ENCODE assay signal across 9 mouse cellular contexts in the genomic region with DNA sequence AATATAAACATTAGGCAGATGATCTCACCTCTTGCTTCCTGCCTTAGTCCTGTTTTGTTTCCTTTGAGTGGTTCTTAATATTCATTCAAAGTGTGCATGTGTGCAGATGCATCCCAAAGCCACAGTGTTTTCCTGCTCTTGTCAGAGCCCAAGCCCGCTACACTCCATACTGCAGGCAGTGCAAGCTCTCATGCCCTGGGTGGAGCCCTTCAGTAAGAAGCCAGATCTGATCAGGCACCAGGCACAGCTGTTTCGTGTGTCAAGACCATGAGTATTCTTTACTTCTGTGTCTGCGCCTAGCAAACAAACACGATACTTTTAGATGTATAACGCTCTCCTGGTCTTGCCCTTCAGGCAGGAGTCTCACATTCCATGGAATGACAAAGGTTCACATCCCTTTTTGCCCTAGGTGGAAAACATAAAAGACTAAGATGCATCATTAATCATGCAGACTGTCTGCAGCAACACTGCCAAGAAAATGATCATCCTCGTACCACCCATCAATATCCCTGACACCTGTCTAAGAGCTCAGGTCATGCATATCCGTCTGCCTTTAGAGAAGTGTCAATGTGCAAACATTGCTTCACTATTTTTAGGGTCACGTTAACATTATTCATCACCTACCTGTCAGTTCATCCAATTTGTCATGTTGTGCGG.
DNase-seq lines count a peak whose midpoint lies in the region; ATAC-seq and TF ChIP-seq lines count a peak whose summit lies in the region.
"Had no signal": no experiment of that assay in that cellular context is flagged by ENCODE, and none has a peak within 500 bp of the region (broad histone marks: within the 10 kb centered on the region; RNA-seq: fewer than 3 reads in every experiment).

No protein-coding gene starts in this region.

- 76% methylated on average over 9 of the region's 9 CpGs for WGBS in forebrain, postnatal 0 days
- WGBS in forebrain, embryonic 13.5 days = 77% methylated on average over 9 of the region's 9 CpGs
- 32% methylated on average over 9 of the region's 9 CpGs for WGBS in heart, embryonic 16.5 days

- ATAC-seq in forebrain, postnatal 0 days = peak; percentile 73
- ATAC-seq in forebrain, embryonic 13.5 days = no peak; the same call in 1 of the 2 replicates
- peak; percentile 77 for ATAC-seq in heart, embryonic 16.5 days (replicated peaks; ENCODE audit: extremely low read depth, insufficient read depth, low FRiP score)

- no peak overlapping the region for H3K9ac ChIP-seq in forebrain, postnatal 0 days
- H3K9ac ChIP-seq in forebrain, embryonic 13.5 days = no peak overlapping the region
- H3K9ac ChIP-seq in heart, embryonic 16.5 days (ENCODE audit: low read length) = no peak overlapping the region
- H3K9ac ChIP-seq: limb, embryonic 15.5 days had no signal

- no peaks in the 10 kb centered on the region for H3K4me1 ChIP-seq in forebrain, postnatal 0 days (ENCODE audit: insufficient read depth)
- H3K4me1 ChIP-seq in forebrain, embryonic 13.5 days = 0 out of 2 replicates have a peak, but pooled peaks cover 5% of the 10 kb centered on the region
- peaks cover 21% of the 10 kb centered on the region for H3K4me1 ChIP-seq in heart, embryonic 16.5 days (ENCODE audit: control insufficient read depth, insufficient read depth, low read length)
- H3K4me1 ChIP-seq: limb, embryonic 15.5 days had no signal

- H3K4me2 ChIP-seq in forebrain, postnatal 0 days (ENCODE audit: low read depth) = no peak overlapping the region
- H3K4me2 ChIP-seq in forebrain, embryonic 13.5 days = no peak overlapping the region
- peak overlapping the region; percentile 10; the same call in 1 of the 2 replicates for H3K4me2 ChIP-seq in heart, embryonic 16.5 days (ENCODE audit: low read depth, low read length)
- H3K4me2 ChIP-seq: limb, embryonic 15.5 days had no signal

- no peaks in the 10 kb centered on the region for H3K36me3 ChIP-seq in forebrain, postnatal 0 days (ENCODE audit: insufficient read depth)
- no peaks in the 10 kb centered on the region for H3K36me3 ChIP-seq in forebrain, embryonic 13.5 days (ENCODE audit: poor library complexity, severe bottlenecking)
- no peaks in the 10 kb centered on the region for H3K36me3 ChIP-seq in heart, embryonic 16.5 days (ENCODE audit: control insufficient read depth, insufficient read depth)
- H3K36me3 ChIP-seq: limb, embryonic 15.5 days had no signal

- no peak for TF ChIP-seq POLR2A in brain, embryonic 14.5 days (IDR thresholded peaks at IDR 0.05; ENCODE audit: borderline replicate concordance, extremely low read depth, insufficient read depth, insufficient read length, poor library complexity, severe bottlenecking)

- TF ChIP-seq CTCF in forebrain, postnatal 0 days (IDR thresholded peaks at IDR 0.05; ENCODE audit: low read depth) = 0 out of 2 replicates have a peak, but pooled peaks have one; percentile 6
- TF ChIP-seq CTCF in brain, embryonic 14.5 days (IDR thresholded peaks at IDR 0.05; ENCODE audit: borderline replicate concordance, extremely low read depth, insufficient read depth, insufficient read length) = no peak

- no peaks in the 10 kb centered on the region for H3K9me3 ChIP-seq in forebrain, postnatal 0 days (ENCODE audit: low read length)
- H3K9me3 ChIP-seq in forebrain, embryonic 13.5 days (replicated peaks) = no peaks in the 10 kb centered on the region
- H3K9me3 ChIP-seq in heart, embryonic 16.5 days (replicated peaks; ENCODE audit: control insufficient read depth, low read length) = no peaks in the 10 kb centered on the region
- H3K9me3 ChIP-seq: limb, embryonic 15.5 days had no signal

- no peaks in the 10 kb centered on the region for H3K27me3 ChIP-seq in forebrain, postnatal 0 days (ENCODE audit: insufficient read depth, low read length)
- no peaks in the 10 kb centered on the region for H3K27me3 ChIP-seq in forebrain, embryonic 13.5 days
- no peaks in the 10 kb centered on the region for H3K27me3 ChIP-seq in heart, embryonic 16.5 days (ENCODE audit: control insufficient read depth, insufficient read depth, low read length)
- H3K27me3 ChIP-seq: limb, embryonic 15.5 days had no signal

- H3K27ac ChIP-seq in forebrain, postnatal 0 days (ENCODE audit: low read depth, low read length) = no peak overlapping the region
- no peak overlapping the region for H3K27ac ChIP-seq in forebrain, embryonic 13.5 days
- peak overlapping the region; percentile 76 for H3K27ac ChIP-seq in heart, embryonic 16.5 days (ENCODE audit: low read length)
- H3K27ac ChIP-seq: limb, embryonic 15.5 days had no signal

- no peak for DNase-seq in forebrain, postnatal 0 days
- peak; percentile 54 for DNase-seq in brain, embryonic 14.5 days (ENCODE audit: low read depth)
- peak; percentile 25 for DNase-seq in lung, postnatal 25 days (ENCODE audit: low spot score)
- no peak for DNase-seq in layer of hippocampus, adult 8-10 months (ENCODE audit: low spot score in 2 of 2)
- no peak for DNase-seq in layer of hippocampus, adult 9-10 months (ENCODE audit: low spot score)
- no peak for DNase-seq in c-Kit-positive CD71-positive TER-119-positive erythroid progenitor cells, embryonic 14.5 days (ENCODE audit: low spot score)

- no peak overlapping the region for H3K4me3 ChIP-seq in forebrain, postnatal 0 days (ENCODE audit: low read depth, low read length)
- H3K4me3 ChIP-seq in forebrain, embryonic 13.5 days = no peak overlapping the region
- H3K4me3 ChIP-seq in heart, embryonic 16.5 days (ENCODE audit: low read length) = no peak overlapping the region
- H3K4me3 ChIP-seq: limb, embryonic 15.5 days had no signal

Comparison
In these comparisons a context has a peak if more than half of its experiments do, and no peak if none do; other contexts are left out.
1. DNase-seq: peak in brain, embryonic 14.5 days (single experiment) and lung, postnatal 25 days (single experiment); none in forebrain, postnatal 0 days (single experiment), layer of hippocampus, adult 8-10 months (0 of 2), layer of hippocampus, adult 9-10 months (single experiment) and c-Kit-positive CD71-positive TER-119-positive erythroid progenitor cells, embryonic 14.5 days (single experiment).